Mouse (Mus musculus): Measurements from ENCODE around the gene Cfdp1.

The Cfdp1 gene

DNA sequence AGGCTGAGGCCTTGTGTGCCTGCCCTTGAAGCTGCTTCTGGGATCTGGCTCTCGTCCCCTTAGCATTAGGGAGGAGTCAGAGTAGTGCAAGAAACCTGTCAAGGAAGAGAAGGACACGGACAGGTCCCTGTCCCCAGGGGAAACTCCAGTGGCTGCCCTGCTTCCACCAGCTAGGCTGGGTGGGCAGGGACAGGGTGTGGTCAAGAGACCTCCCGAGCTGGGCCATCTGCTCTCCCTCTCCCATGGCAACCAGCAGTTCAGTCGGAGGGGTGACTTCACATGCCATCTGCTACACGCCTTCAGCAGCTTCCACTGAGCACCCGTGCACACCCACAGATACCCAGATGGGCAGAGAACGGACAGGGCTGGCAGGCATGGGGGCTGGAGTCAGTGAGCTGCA lies 117.8 kb downstream of the Cfdp1 start:
- DNase-seq: peak; percentile 78

DNA sequence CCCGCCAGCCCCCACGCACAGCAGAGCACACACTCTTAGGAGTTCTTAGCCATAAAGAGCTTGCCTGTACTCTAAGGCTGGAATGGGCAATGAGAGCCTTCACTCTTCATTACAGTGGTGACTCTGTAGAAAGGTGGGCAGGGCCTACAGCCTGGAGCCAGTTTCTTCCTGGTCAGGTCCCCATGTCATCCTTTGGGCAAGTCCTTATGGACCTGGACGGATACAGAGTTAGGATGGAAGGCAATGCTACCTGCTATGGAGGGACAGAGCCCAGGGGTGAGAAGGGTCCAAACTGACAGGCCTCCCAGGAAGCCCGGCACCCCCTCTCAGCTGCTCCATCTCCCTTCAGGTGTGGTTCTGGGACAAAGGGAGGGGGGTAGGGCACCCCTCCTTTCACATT lies 118.3 kb downstream of the Cfdp1 start:
- peak; percentile 39 for DNase-seq

DNA sequence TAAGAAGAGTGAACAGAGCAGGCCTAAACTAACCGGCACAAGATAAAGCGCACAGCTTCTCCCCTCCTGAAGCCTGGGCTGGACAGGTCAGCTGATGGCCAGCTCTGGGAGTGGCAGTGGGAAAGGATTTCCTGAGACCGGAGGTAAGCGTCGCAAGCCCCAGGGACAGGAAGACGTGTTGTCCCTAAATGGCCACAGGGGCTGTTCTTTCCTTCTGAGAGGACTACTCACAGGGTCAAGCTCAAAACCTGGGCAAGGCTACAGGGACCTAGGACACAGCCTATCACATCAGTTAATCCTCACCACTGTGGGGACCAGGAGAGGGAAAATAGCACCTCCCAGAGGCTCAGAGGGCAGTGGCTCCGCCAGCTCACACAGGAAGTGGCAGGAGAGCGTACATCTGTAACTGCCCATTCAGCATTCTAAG lies 118.7 kb downstream of the Cfdp1 start:
- DNase-seq: no peak

DNA sequence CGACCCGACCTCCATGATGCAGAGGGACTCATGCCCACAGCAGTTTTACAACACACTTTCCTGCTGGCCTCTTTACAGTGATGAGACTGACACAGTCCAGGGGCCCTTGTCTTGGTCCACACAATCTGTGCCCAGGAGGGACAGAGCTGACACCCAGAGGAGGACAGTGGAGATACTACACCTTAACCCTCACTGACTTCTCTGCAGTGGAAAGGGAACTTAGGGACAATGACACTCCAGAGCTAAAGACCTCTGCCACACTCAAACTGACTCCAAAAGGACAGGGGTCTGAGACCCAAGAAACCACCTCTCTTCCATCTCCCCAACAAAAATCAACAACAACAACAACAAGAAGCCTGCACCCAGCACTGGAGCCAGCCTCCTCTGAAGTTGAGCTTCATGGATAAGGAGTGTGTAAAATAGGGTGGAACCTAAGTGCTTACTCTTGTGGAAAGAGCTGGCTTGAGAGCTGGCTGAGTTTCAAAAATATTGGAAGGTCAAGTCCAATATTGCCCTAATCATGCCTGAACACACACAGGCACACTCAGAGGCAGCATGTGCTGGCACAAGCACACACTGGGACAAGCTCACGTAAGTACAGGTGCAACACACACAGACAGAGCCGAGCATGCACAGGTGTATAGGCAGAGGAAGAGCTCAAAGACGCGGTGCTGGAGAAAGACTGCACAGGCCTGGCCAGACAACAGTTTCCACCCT lies 119.7 kb downstream of the Cfdp1 start:
- peak; percentile 47 for DNase-seq

DNA sequence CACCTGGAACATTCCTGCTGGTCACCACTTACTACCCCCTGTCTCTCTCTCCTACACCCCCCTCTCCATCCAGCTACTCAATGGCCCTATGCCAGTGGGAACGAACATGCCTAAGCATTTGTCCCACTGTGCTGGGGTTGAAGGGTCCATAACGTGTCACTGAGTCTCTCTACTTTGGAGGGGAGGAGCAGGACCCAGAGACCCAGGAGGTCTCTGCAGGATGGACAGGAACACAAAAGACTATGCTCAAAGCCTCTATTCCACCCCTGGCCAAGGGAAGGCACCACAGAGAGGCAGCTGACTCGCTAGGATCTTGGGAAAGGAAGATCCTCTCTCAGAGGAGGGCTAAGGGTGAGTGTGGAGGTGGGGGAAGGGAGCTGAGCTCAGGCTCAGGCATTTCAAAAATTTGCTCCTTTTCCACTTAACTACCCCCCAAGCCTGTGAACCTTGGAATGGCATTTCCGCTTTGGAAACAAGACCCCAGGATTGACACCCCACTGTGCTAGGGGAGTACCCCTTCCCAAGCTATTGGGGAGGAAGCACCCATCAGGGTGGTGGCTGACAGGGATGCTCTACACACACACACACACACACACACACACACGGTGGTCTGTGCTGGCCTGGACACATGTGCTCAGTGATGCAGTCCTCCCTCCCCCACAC lies 120.4 kb downstream of the Cfdp1 start:
- DNase-seq: peak; percentile 63

DNA sequence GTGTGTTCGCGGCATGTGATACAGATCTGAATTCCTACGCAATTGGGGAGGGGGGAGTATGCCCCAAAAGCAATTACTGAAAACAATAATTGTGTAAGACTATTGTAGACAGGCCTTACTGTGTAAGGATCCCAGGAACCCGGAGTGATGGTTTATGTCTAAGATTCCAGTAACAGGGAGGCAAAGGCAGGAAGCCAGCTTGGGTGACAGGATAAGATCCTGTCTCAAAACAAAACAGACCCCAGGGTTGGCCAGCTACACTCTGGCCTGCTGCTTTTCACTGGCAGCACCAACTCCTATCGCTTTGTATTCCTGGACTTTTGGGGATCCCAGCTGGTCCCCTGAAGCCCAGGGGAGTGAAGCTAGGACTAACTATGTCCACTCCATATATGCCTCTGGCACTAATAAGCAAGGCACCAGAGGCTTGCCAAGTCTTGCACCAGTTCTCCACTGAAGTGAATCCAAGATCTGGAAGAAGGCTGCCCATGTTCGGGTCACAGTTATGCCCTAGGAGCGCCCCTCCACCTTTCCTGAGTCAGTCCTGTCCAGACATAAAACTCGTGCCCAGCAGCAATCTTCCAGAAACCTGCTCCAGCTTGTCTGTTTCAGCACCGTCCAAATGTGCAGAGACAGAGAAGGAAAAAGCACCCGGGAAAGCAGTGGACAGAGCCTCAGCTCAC lies 121.5 kb downstream of the Cfdp1 start:
- DNase-seq: peak; percentile 59

DNA sequence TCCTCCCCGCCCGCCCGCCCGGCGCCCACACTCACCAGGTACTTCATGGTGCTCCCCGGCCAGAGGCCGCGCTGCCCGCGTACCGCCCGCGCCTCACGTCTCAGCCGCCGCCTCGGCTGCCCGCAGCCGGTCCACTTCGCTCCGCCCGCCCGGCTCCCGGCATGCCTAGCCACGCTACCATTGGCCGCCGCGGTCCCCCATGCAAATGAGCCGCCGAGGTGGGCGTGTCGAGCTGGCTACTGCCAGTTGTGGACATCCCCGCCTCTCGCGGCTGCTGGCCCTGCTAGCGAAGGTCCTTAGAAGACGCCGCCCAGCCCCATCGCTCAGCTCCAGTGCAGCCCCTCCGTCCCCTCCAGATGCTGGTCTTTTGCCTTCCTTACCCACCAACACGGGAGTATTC lies 122.1 kb downstream of the Cfdp1 start:
- DNase-seq: peak; percentile 93

DNA sequence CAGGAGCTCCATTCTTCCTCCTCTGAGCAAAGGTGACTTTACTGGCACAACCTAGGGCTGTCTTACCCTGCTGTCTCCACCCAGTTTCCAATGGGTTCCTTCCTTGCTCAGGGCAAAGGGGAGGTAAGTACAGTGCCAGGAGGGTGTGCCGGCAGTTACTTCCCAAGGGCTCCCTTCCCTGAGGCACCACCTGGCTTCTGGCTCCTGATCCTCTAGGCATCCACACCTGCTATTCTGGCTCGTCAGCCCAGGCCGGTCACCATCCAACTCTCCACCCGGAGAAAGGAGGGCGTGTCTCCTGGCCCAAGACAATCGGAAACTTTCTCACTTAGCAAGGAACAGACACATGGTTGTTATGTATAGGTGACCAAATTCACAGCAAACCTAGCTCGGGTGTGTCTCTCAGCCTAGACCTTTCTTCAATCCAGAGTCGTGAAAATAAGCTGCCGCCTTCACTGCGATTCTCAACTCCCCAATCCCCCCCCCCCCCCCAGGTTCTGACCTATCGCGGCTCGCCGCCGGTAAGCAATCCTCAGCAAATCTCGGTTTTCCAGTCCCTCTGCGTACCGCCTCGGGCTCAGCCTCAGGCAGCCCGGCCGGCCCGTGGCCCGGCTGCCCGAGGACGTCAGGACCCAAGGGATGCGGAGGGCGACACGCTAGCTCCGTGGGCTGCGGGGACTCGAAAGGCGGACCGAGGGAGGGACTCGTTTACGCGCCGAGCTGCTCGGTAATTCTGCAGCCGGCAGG lies 122.7 kb downstream of the Cfdp1 start:
- DNase-seq: peak; percentile 72

DNA sequence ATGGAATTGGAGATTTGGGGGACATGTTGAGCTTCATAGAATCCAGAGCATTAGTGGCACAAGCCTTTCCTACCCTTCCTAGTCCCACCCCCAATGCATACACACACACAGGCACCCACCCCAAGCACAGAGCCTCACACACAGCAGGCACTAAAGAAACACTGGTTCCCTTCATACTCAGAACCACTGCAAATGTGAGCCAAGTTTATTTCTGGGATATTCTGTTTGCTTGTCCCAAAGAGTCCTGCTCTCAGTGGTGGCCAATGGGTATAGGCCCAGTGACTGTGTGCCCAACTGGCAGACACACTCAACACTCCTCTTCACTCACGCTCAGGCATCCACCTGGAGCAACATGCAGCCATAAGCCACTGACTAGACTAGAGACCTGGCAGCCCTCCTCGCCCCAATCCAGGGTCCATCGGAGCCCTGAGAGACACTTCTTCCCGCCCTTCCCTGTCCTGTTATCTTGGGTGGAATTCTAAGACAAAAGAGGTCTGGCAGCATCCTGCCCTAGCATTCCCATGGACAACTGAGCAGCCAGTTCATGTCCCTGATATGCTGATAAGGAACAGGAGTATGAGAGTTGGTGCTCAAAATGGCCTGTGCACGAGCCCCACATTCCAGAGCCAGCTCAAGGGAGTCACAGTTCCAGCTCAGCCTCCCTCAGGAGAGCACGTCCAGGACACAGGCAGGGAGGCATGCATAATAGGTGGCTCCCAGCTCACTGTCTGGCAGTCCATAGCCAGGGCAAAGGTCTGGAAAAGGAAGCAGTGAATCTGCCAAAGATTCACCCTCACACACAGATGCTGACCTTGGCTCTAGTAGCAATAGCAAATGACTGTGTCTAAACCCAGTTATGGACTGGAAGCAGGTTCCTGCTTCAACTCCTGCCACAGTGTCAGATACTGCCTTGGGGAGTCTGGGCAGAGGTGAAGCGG lies 124.6 kb downstream of the Cfdp1 start:
- peak; percentile 36 for DNase-seq

DNA sequence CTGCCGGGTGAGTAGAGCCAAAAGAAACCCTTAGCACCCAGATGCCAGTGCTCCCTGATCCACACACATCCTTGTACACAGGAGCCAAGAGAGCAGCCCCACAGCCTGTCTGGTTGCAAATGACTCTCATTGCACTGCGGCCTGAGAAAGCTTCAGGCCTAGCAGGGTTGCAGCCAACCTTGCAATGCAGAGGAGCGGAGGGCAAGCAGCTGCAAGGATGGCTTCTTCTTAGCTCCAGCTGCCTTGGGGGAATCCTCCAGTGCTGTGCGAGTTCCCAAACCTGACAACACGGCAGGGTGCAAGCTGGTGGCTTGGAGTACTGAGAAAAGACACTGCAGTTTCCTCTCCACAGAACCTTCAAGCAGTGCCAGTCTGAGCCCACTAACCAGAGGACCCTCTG lies 125.6 kb downstream of the Cfdp1 start:
- no peak for DNase-seq

DNA sequence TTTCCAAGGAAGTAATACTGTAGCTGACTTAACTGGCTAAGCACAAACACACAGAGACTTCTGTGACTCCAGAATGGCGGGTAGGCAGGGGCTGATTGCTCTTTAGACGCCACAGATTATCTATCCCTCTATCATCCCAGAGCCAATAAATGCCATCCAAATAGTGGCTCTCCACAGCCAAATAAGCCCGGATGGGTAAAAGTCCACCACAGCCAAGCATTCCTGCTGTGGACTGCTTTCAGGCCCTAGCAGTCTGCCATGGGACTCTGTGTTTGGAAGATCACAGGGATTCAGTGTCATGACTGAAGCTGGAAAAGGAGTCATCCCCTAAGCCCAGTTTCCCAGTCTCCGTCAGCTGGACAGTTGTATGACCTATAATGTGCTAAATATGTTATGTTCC lies 126.5 kb downstream of the Cfdp1 start:
- DNase-seq: no peak

DNA sequence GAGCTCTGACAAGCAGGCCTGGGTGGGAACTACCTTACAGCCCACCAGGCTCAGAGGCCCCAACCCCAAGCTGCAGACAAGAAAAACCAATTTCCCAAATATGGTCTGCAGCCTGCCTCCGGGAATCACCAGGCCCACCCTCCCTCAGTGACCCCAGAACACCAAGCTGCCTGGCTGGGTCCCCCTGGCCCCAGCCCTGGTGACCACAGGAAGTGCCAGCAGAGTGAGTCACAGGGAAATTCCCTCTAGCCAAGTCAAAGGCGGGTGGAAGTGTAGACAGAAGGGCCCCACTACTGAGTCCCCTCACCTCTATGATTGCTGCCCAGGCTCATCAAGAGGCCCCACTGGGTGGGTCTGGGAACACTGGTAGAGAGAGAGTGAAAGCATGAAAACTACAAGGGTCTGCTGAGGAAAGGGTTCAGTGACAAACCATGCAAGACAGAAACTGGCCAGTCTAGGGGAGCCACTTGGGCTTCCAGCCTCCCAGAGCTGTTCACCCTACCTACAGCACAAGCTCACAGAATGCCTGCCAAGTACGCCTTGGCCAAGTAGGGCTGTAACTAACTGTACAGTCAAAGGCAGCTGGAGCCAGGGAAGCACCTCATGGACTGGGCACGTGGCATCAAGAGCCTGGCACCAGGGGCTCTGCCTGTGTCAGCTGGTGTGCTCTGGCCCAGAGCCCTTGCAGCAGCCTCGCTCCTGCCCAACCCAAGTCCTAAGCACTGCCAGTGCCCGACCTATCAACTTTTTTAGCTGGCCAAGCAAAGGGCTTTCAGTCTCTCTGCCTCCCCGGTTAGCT lies 127.8 kb downstream of the Cfdp1 start:
- DNase-seq: peak; percentile 83

DNA sequence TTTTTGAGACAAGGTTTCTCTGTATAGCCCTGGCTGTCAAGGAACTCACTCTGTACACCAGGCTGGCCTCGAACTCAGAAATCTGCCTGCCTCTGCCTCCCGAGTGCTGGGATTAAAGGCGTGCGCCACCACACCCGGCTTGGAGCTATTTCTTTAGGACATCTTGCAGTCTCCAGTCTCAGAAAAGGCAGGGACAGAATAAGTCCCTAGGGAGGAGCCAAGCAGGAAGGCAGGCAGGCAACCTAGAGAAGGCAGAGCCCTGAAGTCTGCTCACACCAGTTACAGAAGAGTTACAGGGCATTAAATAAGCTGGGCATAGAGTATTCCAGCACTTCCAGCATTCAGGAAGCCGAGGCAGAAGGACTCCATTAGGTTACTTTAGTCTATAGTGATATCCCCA lies 128.8 kb downstream of the Cfdp1 start:
- DNase-seq: no peak

DNA sequence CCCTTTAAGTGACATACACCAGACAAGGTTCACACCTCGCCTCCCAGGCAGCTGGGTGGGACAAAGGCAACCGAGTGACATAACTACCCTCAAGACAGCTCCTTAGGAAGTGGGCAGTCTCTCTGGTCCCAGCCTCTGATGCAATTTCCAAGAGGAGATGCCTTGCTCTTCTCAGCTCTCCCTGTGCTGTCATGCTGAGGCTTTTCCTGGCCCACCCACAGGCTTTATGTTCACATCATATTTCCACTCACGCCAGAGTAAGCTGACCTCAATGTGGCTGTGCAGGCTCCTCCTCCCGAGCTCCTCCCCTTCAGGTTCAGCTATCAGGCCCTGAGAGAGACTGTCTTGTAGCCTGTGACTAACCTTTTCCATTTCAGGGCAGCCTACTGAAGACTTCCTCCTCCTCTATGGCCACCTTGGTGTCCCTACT lies 134.0 kb downstream of the Cfdp1 start:
- DNase-seq: peak; percentile 33

DNA sequence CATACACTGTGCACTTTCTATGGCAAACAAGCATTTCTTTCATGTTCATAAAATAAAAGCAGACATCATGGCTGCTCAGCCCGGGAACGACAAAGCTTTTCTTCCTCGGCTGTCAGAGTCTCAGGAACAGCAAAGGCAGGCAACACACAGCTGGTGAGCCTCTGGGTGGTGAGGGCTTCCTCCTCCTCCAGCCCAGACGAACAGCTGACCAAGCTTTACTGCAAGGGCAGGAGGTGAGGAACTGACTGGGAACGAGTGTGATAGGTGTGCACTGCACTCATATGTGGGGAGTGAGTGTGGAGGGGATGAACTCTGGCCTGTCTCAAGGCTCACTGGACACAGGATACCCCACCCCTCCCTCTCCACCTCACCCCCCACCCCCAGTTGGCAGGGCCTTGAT lies 135.2 kb downstream of the Cfdp1 start:
- peak; percentile 28 for DNase-seq

All from cerebellum, adult 9-11 months (tissue).